Mouse (Mus musculus): Measurements from ENCODE around the gene Clta. TPM values are rescaled to one million over a fixed set of nuclear protein-coding genes. Genes with fewer than 3 reads are reported as not detected.
A peak's percentile ranks its signal among the peaks of the same experiment; 100 is the strongest.

Clta gene
- total RNA-seq (2021) = 10 to 100 TPM; 81.1 to 85.3 TPM

GRCm38 (mm10) chr4:44004126-44004525 lies at the start of gene Clta:
Gene Clta, plus strand, starts transcription at chr4:44004452.
- intact Hi-C loops (cut with DNase I) = no loop called here
- DNase-seq = no peak

- DNase-seq = peak; percentile 82 to 84
- intact Hi-C loops (cut with DNase I) = loop anchor here (1.0 to 2.0 kb wide), 2 partner anchors 24 to 31 kb away; no protein-coding TSS in a partner anchor
These were observed 46.9 kb upstream of the Clta start, which contains the start of gene Glipr2 for GRCm38 (mm10) chr4:43957292-43957845. Gene Glipr2, plus strand, starts transcription at chr4:43957401.

GRCm38 (mm10) chr4:43957846-43958461 lies 46.3 kb upstream of the Clta start:
- DNase-seq = peak; percentile 61 to 70
- intact Hi-C loops (cut with DNase I) = loop anchor here (1.0 to 2.0 kb wide), 2 partner anchors 23 to 31 kb away; no protein-coding TSS in a partner anchor

GRCm38 (mm10) chr4:43959523-43960179 lies 44.6 kb upstream of the Clta start:
- intact Hi-C loops (cut with DNase I) = no loop called here
- no peak for DNase-seq

- no peak for DNase-seq
- intact Hi-C loops (cut with DNase I) = no loop called here
These were observed 44.0 kb upstream of the Clta start for GRCm38 (mm10) chr4:43960207-43960606.

- intact Hi-C loops (cut with DNase I) = no loop called here
- peak in 1 of 2 experiments; percentile 32 for DNase-seq
These were observed 39.9 kb upstream of the Clta start for GRCm38 (mm10) chr4:43964326-43964833.

GRCm38 (mm10) chr4:43964951-43965684 lies 39.1 kb upstream of the Clta start:
- intact Hi-C loops (cut with DNase I) = no loop called here
- no peak for DNase-seq

GRCm38 (mm10) chr4:43965856-43966535 lies 38.3 kb upstream of the Clta start:
- intact Hi-C loops (cut with DNase I) = no loop called here
- DNase-seq = no peak

GRCm38 (mm10) chr4:43968650-43969049 lies 35.6 kb upstream of the Clta start:
- peak; percentile 64 to 67 for DNase-seq
- intact Hi-C loops (cut with DNase I) = no loop called here

- no peak for DNase-seq
- intact Hi-C loops (cut with DNase I) = no loop called here
These were observed 34.9 kb upstream of the Clta start for GRCm38 (mm10) chr4:43969373-43969772.

- no peak for DNase-seq
- intact Hi-C loops (cut with DNase I) = no loop called here
These were observed 33.6 kb upstream of the Clta start for GRCm38 (mm10) chr4:43970393-43971330.

GRCm38 (mm10) chr4:43971541-43972136 lies 32.6 kb upstream of the Clta start:
- intact Hi-C loops (cut with DNase I) = no loop called here
- no peak for DNase-seq

GRCm38 (mm10) chr4:43972137-43972591 lies 32.1 kb upstream of the Clta start:
- DNase-seq = peak in 1 of 2 experiments; percentile 36
- intact Hi-C loops (cut with DNase I) = no loop called here

GRCm38 (mm10) chr4:43973526-43973981 lies 30.7 kb upstream of the Clta start:
- DNase-seq = peak; percentile 61 to 65
- intact Hi-C loops (cut with DNase I) = no loop called here

GRCm38 (mm10) chr4:43974914-43975616 lies 29.2 kb upstream of the Clta start:
- intact Hi-C loops (cut with DNase I) = no loop called here
- DNase-seq = no peak

- no peak for DNase-seq
- intact Hi-C loops (cut with DNase I) = no loop called here
These were observed 28.0 kb upstream of the Clta start for GRCm38 (mm10) chr4:43976223-43976740.

GRCm38 (mm10) chr4:43978521-43979443 lies 25.5 kb upstream of the Clta start:
- intact Hi-C loops (cut with DNase I) = no loop called here
- peak; percentile 43 to 63 for DNase-seq

Data from heart, postnatal 36 days (tissue).